Mouse (Mus musculus) lung, postnatal 10 days (tissue): ENCODE measurements around the gene Apon.
"Not testable (repeated sequence)": the region's sequence is repeated elsewhere in the genome, so short reads cannot be mapped to it uniquely, and the experiment has no call there.

Experiments used
- DNase-seq: peaks from one replicate; pipeline ENCODE4 v3.0.0; 2021

The Apon gene

GRCm38 (mm10) chr10:128236321-128236720 is 17.6 kb upstream of the Apon start:
- DNase-seq: no peak

GRCm38 (mm10) chr10:128237807-128238480 is 16.0 kb upstream of the Apon start:
- peak; percentile 36 for DNase-seq

DNA sequence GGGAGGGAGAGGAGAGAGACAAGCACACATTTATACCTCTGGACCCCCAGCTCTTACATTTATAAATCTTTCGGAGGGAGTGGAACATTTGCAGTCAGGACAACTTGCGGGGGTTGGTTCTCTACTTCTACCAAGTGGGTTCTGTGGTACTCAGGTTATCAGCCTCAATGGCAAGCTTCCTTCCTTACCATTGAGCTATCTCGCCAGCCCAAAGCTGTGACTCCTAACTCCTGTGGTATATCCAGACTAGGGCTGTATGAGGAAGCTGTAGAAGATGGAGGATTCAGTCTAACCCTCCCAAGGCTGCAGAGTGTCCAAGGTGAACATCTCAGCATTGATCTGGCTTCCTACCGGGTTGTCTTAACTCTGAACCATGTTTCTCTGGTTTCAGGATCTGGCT is 14.8 kb upstream of the Apon start:
- no peak for DNase-seq

DNA sequence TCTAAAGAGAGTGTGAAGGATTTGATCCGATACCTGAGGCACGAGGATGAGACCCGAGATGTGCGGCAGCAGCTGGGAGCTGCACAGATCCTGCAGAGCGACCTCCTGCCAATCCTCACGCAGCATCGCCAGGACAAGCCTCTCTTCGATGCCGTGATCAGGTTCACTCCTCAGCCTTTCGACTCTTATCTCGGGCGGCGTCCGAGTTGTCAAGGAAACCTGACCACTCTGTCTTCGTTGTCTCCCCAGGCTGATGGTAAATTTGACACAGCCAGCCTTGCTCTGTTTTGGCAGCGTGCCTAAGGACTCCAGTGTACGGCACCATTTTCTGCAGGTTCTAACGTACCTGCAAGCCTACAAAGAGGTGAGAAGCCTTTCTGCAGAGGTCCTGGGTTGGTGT is 13.8 kb upstream of the Apon start:
- no peak for DNase-seq

GRCm38 (mm10) chr10:128243252-128243651 is 10.6 kb upstream of the Apon start:
- DNase-seq: no peak

GRCm38 (mm10) chr10:128244121-128244520 is 9.8 kb upstream of the Apon start:
- no peak for DNase-seq

GRCm38 (mm10) chr10:128247020-128247732 is 6.7 kb upstream of the Apon start:
- DNase-seq: peak; percentile 81

DNA sequence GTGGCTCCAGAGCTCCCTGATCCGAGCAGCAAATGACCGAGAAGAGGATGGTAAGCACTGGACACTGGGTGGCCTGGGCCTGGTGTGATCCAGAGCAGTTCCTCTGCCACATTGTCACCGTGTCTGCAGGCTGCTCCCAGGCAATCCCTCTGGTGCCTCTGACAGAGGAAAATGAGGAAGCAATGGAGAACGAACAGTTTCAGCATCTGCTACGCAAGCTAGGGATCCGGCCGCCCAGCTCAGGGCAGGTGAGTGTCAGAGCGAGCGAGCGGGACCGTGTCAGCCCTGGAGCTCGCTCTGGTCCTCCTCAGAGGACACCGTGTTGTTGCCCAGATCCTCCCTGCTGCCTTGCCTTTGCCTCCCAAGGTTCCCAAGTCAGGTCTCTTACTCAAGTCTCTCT is 3.3 kb upstream of the Apon start:
- DNase-seq: no peak

- no peak for DNase-seq
These were observed 2.0 kb downstream of the Apon start for GRCm38 (mm10) chr10:128255925-128256324.

DNA sequence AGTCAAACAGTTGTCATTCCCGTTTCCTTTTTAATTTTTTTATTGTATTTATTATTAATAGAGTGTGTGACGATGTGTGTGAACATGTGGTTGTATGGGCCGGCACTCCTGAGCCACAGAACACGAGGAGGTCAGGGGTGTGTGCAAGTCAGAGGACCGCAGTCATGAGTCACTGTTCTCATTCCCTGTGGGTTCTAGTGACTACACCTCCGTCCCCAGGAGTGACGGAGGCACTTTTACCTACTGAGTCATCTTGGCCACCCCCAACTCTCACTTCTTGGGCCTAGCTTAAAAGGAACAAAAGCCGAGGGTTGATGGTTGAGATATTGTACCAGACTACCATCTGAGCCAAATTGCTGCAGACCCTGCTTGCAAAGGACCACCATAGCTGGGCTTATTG is 2.4 kb downstream of the Apon start:
- no peak for DNase-seq

DNA sequence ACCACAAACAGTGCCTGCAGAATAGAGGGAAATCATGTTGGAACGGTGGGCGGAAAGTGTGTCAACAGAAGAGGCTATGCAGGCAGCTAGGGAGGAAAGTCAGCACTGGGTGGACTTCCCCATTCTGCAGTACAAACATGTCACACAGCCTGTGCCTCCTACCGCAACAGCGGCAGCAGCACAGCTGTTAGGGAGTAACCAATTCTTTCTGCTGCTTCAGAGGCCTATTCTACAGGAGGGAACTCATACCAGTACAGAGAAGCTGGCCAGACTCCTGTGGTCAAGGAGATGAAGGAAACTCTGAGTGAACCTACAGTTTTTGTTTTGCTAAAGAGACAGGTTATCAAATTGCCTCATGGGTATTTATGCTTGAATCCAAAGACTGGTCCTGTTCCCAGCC is 5.1 kb downstream of the Apon start:
- DNase-seq: no peak

- no peak for DNase-seq
These were observed 6.0 kb downstream of the Apon start for GRCm38 (mm10) chr10:128259946-128260345.

DNA sequence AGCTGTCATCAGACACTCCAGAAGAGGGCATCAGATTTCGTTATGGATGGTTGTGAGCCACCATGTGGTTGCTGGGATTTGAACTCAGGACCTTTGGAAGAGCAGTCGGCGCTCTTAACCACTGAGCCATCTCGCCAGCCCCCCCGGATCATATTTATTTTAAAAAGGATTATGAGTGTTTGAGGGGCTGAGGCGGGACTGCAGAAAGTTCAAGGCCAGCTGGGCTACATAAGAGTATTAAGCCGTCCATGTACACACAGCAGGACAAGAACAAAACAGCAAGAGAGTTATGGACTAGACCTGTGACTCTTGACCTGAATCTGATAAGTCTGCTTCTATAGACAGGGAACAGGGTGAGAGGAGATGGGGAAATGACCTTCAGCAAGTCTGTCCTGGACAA is 6.5 kb downstream of the Apon start:
- not testable (repeated sequence) for DNase-seq

GRCm38 (mm10) chr10:128262300-128262699 is 8.4 kb downstream of the Apon start:
- no peak for DNase-seq

DNA sequence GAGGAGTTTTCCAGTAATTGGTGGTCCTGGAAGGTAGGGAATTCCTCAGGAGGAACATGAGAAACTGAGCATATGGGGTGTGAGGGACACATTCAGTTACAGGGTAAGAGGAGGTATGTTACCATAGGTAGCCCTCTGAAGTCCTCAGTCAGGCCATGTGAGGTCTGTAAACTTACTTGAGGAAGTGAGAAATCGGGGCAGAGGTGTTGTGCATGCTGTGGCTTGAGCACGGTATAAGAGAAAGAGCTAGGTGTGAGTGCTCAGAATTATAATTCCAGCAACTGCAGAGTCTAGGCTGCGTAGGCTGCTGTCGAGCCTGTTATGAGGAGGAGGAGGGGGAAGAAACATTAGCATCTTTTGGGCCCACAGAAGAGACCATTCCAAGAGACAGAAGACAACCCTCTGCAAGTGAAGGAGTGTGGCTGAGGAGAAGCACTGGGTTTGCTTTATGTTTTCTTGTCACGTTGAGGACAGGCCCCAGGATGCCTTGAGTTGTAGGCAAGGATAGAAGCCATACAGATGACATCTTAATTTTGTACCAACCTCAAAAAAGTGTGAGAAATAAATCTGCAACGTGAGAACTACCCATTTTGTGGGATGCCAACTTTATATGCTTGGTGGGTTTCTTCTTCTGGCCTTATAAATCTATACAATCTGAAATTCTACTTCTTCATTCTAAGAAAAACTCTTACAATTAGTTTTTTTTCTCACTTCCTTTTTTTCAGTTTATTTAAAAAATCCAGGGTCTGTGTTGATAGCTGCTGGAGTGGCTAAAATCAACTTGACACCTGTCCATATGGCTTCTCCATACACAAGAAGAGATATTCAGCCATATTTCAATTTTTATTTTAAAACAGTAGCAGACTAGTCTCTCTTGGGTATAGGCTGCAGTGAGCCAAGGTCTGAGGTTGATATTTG is 9.8 kb downstream of the Apon start:
- DNase-seq: no peak

GRCm38 (mm10) chr10:128268371-128268770 is 14.5 kb downstream of the Apon start, which contains the start of gene Apof:
Gene Apof (plus strand): TSS chr10:128268671.
- no peak for DNase-seq

- no peak for DNase-seq
These were observed 15.5 kb downstream of the Apon start for GRCm38 (mm10) chr10:128269206-128269910.

DNA sequence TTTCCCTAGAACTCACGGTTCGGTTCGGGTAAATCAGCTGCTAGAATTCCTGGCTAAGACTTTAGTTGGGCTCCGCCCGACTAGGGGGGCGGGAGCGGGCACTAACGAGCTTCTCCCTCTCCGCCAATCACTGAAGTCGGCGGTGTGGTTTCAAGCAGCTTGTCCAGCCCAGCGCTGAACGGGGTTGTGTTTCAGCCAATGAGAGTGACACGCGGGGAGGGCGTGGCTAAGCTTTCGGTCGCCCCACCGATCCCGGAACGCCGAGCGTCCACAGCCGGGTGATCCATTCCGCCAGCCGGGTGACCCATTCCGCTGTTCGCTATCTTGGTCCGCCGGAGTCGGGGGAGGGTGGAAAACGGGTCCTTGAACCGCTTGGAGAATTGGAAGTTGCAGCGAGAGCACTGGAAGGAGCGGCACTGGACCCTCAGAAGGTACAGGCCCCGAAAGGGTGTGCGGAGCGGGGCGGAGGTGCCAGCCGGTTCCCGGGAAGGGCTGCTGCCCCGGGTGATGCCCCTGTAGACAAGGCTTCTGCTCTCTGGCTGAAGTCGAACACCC is 16.5 kb downstream of the Apon start, which contains the start of gene Stat2:
Gene Stat2 (plus strand): TSS at position 273 of the 555 bp plus-strand sequence.
- DNase-seq: peak; percentile 99

- no peak for DNase-seq
These were observed 17.0 kb downstream of the Apon start for GRCm38 (mm10) chr10:128270866-128271265.

GRCm38 (mm10) chr10:128271883-128272282 is 18.0 kb downstream of the Apon start:
- peak; percentile 46 for DNase-seq

DNA sequence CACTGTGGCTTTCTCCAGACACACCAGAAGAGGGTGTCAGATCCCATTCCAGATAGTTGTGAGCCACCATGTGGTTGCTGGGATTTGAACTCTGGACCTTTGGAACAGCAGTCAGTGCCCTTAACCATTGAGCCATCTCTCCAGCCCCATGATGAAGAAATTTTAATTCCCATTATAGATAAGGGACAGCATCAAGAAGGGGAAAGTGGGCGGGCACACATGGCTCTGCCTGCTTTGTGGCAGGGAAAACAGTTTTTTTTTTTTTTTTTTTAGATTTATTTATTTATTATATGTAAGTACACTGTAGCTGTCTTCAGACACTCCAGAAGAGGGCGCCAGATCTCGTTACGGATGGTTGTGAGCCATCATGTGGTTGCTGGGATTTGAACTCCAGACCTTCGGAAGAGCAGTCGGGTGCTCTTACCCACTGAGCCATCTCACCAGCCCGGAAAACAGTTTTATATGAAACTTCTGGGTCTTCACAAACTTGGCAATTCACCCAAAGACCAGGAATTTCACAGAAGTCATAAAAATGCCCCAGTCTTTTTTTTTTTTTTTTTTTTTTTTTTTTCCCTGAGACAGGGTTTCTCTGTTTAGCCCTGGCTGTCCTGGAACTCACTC is 19.0 kb downstream of the Apon start:
- not testable (repeated sequence) for DNase-seq

GRCm38 (mm10) chr10:128275374-128275773 is 21.5 kb downstream of the Apon start:
- DNase-seq: not testable (repeated sequence)
